Mouse (Mus musculus) stomach, postnatal 0 days (tissue): ENCODE results near the gene Tmem121b. TPM values are rescaled to one million over a fixed set of nuclear protein-coding genes. Genes with fewer than 3 reads are reported as not detected.

Source experiments
- ATAC-seq: fragments of 200-750 bp; cut with Nextera tagmentation; 2 replicates; pipeline ENCODE4 v1.8.0; 2017; ENCODE audit not compliant: low FRiP score, low TSS enrichment
- DNase-seq: peaks from one replicate; pipeline ENCODE4 v3.0.0-alpha.2; 2016; ENCODE audit warnings: low spot score
- H3K27ac ChIP-seq: fragments of 300-500 bp; sonication (generic); replicated peaks from 2 replicates; pipeline ENCODE4 v1.5.1; 2014; ENCODE audit warnings: mild to moderate bottlenecking, control low read depth
- H3K27me3 ChIP-seq: fragments of 300-500 bp; sonication (generic); 2 replicates; pipeline ENCODE4 v1.6.1; 2014; ENCODE audit warnings: low read length; ENCODE audit not compliant: control insufficient read depth, insufficient read depth
- H3K36me3 ChIP-seq: fragments of 300-500 bp; sonication (generic); 2 replicates; pipeline ENCODE4 v1.6.1; 2014; ENCODE audit warnings: low read length, mixed read lengths; ENCODE audit not compliant: control insufficient read depth, insufficient read depth
- H3K4me1 ChIP-seq: fragments of 300-500 bp; sonication (generic); replicated peaks from 2 replicates; pipeline ENCODE4 v1.6.1; 2014; ENCODE audit warnings: antibody characterized with exemption; ENCODE audit not compliant: control insufficient read depth, insufficient read depth
- H3K4me2 ChIP-seq: fragments of 300-500 bp; sonication (generic); replicated peaks from 2 replicates; pipeline ENCODE4 v1.6.1; 2014; ENCODE audit warnings: low read depth, mild to moderate bottlenecking, control low read depth, moderate library complexity
- H3K4me3 ChIP-seq: fragments of 300-500 bp; sonication (generic); 2 replicates; pipeline ENCODE4 v1.5.1; 2014; ENCODE audit warnings: low read depth, low read length, control low read depth
- H3K9ac ChIP-seq: fragments of 300-500 bp; sonication (generic); 2 replicates; pipeline ENCODE4 v1.6.1; 2014; ENCODE audit warnings: mild to moderate bottlenecking, low read length, control low read depth, mixed read lengths
- H3K9me3 ChIP-seq: fragments of 300-500 bp; sonication (generic); 2 replicates; pipeline ENCODE4 v1.6.1; 2016; ENCODE audit warnings: low read length; ENCODE audit not compliant: control insufficient read depth
- CTCF ChIP-seq: IDR thresholded peaks from 2 replicates; pipeline ENCODE4 v1.5.1; 2016; ENCODE audit warnings: antibody characterized with exemption, low read depth, mild to moderate bottlenecking, moderate library complexity
- EP300 ChIP-seq: optimal IDR thresholded peaks from 2 replicates; pipeline ENCODE3; 2016; ENCODE audit warnings: antibody characterized with exemption
- WGBS: fragments of 180-500 bp; shearing (Covaris S2); extraction: QIAGEN DNeasy Blood & Tissue Kit; methylation state at CpG from one replicate; pipeline ENCODE4 v1.1.7; 2014; 5-methylcytosine and 5-hydroxymethylcytosine counted together
- polyA plus RNA-seq: library from polyadenylated mRNA; unstranded; fragments of >200 nt; fragmentation: Nextera tagmentation; extraction: Ambion mirVana; gene quantifications from 2 replicates; pipeline ENCODE4 v1.2.1, GENCODE M21; 2015

The Tmem121b gene
- polyA plus RNA-seq, 1 experiment from 2014 or later: 0.02 TPM

DNA sequence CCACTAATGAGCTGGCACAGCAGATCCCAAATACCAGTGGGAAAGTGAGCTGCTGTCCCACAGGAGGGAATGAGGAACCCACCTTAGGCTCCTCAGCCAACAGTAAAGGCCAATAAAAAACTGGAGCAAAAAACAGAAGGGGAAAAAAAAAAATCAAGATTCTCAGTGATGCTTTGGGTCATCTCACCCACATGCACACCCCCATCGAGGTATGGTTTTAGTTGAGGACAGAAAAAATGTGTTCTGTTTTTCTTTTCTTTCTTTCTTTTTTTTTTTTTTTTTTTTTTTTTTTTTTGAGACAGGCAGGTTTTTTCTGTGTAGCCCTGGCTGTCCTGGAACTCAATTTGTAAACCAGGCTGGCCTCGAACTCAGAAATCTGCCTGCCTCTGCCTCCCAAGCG lies 40.1 kb downstream of the Tmem121b start:
- Histone ChIP-seq H3K4me2 (no peak overlapping the region), H3K36me3 (no peaks in the 10 kb centered on the region), H3K4me3 (no peak overlapping the region), H3K27me3 (no peaks in the 10 kb centered on the region), H3K9ac (no peak overlapping the region), H3K9me3 (no peaks in the 10 kb centered on the region), H3K4me1 (no peaks in the 10 kb centered on the region), H3K27ac (no peak overlapping the region)
- no peak for DNase-seq
- no peak for TF ChIP-seq EP300
- no peak for TF ChIP-seq CTCF
- WGBS: 91% methylated on average over 3 of the region's 3 CpGs
- ATAC-seq: no peak

DNA sequence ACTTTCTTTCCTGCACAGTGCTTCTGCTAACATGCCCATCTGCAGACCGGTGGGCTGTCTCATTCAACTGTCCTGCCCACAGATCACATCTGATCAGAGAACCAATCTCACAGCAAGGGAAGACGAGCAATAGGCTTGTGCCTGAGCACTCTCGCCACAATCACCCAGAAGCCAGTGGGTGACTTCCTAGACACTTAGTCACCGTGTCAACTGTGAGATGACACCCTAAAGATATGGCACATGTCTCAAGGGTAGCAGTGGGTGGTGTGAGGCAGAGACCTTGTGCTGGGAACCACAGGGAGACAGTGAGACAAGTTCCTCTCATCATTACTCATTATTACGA lies 40.5 kb downstream of the Tmem121b start:
- Histone ChIP-seq H3K27ac (no peak overlapping the region), H3K9me3 (no peaks in the 10 kb centered on the region), H3K9ac (no peak overlapping the region), H3K36me3 (no peaks in the 10 kb centered on the region), H3K27me3 (no peaks in the 10 kb centered on the region), H3K4me3 (no peak overlapping the region), H3K4me2 (no peak overlapping the region), H3K4me1 (no peaks in the 10 kb centered on the region)
- TF ChIP-seq EP300 (no peak), CTCF (no peak)
- DNase-seq (no peak), ATAC-seq (no peak; the same call in 1 of the 2 replicates)
- WGBS: 78% methylated on average over 5 of the region's 5 CpGs

DNA sequence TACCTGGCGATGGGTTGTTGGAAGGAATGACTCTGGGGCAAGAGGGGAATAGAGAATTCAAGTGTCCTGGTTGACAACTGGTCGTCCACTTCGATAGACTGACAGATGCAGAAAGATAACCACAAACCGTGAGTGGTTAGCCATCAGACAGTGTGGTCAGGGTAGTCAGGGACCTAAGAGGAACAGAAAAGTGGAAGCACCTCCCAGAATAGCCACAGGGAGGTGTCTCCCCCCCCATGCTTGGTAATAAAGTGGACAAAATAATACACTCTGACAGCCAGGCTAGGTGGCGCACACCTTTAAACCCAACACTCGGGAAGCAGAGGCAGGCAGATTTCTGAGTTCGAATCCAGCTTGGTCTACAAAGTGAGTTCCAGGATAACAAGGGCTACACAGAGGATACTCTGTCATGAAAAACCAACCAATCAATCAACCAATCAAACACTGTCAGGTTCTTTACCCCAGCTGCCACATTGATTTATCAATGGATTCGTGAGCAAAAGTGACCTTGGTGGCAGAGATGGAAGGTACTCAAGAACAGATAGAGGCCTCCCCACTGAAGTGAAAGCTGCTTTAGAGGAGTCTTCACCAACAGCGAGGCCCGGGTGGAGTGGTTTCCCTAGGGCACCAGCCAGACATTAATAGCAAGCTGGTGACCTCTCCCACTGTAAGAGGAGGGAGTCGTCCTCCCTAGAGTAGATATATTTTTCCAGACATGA lies 41.1 kb downstream of the Tmem121b start:
- no peak overlapping the region for H3K4me3 ChIP-seq
- H3K27me3 ChIP-seq: no peaks in the 10 kb centered on the region
- WGBS: 83% methylated on average over 11 of the region's 11 CpGs
- no peak overlapping the region for H3K27ac ChIP-seq
- DNase-seq (no peak), ATAC-seq (no peak)
- no peaks in the 10 kb centered on the region for H3K4me1 ChIP-seq
- no peaks in the 10 kb centered on the region for H3K36me3 ChIP-seq
- H3K9me3 ChIP-seq: no peaks in the 10 kb centered on the region
- H3K4me2 ChIP-seq: no peak overlapping the region
- no peak overlapping the region for H3K9ac ChIP-seq
- TF ChIP-seq EP300: no peak
- TF ChIP-seq CTCF: no peak

DNA sequence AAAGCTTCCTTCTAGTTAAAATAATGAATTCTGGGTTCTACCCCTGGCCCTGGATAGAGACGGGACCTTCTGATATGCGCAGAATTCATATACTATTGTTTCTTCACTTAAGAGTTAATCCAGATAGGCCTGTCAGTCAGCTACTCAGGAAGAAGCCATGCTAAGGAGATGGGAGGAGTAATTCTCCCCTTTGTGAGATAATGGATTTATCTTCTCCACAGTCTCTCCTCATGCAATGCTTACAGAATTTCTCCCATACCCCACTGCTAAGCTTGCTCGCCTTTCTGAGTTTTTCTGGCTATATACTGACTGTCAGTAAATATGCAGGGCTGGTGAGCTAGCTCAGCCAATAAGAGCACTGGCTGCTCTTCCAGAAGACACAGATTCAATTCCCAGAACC lies 43.4 kb downstream of the Tmem121b start:
- Histone ChIP-seq H3K4me2 (no peak overlapping the region), H3K27ac (no peak overlapping the region), H3K9me3 (no peaks in the 10 kb centered on the region), H3K4me3 (no peak overlapping the region), H3K9ac (no peak overlapping the region), H3K36me3 (no peaks in the 10 kb centered on the region), H3K27me3 (no peaks in the 10 kb centered on the region), H3K4me1 (no peaks in the 10 kb centered on the region)
- 87% methylated on average over 3 of the region's 3 CpGs for WGBS
- ATAC-seq: no peak
- DNase-seq: no peak
- TF ChIP-seq CTCF (no peak), EP300 (no peak)

DNA sequence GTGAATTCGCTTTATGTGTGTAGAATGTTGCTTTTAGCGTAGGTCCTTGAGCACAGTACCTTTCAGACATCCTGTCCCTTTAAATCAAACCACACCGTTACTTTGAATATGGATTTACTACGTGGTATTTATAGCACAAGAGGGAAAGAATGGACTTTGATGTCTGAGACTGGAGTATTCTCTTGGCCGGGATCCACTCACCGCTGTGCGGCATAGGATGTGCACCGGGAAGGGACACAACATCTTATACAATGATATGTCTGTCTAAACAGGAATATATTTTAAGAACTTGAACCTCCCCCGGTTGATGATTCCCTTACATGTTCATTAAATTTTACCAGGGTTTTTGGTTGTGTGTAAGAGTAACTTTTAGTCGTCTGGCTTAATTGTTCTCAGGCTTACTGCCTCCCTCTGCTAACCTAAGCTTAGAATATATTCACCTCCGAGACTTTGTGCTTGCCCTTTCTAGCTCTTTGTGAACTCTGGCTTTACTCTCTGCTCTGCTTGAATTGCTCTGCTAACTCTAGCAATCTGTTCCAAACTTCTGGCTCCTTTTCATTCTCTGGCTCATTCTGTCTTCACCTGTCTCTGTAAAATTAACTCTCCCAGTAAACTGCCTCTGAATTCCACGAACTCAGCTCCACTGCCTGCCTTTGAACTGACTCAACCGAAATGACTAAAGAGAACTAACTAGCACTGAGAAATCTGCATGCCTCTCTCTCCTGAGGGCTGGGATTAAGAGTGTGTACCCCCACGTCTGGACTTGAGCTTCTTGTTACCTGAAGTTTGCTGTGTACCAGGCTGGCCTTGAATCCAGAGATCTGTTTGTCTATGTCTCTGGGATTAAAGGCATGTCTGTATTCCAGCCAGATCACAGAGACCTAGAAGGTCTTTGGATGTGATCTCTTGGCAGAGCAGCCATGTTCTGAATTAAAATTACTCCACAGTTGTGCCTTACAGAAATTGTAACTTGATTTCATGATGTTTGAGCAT lies 49.9 kb downstream of the Tmem121b start:
- no peak overlapping the region for H3K4me3 ChIP-seq
- no peaks in the 10 kb centered on the region for H3K9me3 ChIP-seq
- DNase-seq (no peak), ATAC-seq (no peak)
- H3K36me3 ChIP-seq: peaks cover 9% of the 10 kb centered on the region; the same call in 1 of the 2 replicates
- no peak overlapping the region for H3K9ac ChIP-seq
- H3K27ac ChIP-seq: no peak overlapping the region
- 74% methylated on average over 14 of the region's 14 CpGs for WGBS
- TF ChIP-seq EP300 (no peak), CTCF (no peak)
- no peak overlapping the region for H3K4me2 ChIP-seq
- no peaks in the 10 kb centered on the region for H3K4me1 ChIP-seq
- H3K27me3 ChIP-seq: no peaks in the 10 kb centered on the region
